Mouse (Mus musculus) neural tube, embryonic 14.5 days (tissue): ENCODE results near the gene Cyp17a1. TPM values are rescaled to one million over a fixed set of nuclear protein-coding genes. Genes with fewer than 3 reads are reported as not detected.
A peak's percentile ranks its signal among the peaks of the same experiment; 100 is the strongest.

ENCODE experiments used
- ATAC-seq: fragments of 200-750 bp; cut with Nextera tagmentation; 2 replicates; pipeline ENCODE4 v1.8.0; 2017; ENCODE audit warnings: low read depth, mild to moderate bottlenecking, moderate TSS enrichment, moderate library complexity
- H3K27ac ChIP-seq: fragments of 300-500 bp; sonication (generic); 2 replicates; pipeline ENCODE4 v1.5.1; 2014; ENCODE audit warnings: low read depth, mild to moderate bottlenecking, control low read depth, low read length, moderate library complexity, mixed read lengths
- H3K27me3 ChIP-seq: fragments of 300-500 bp; sonication (generic); 2 replicates; pipeline ENCODE4 v1.6.1; 2014; ENCODE audit warnings: low read length; ENCODE audit not compliant: control insufficient read depth, insufficient read depth
- H3K36me3 ChIP-seq: fragments of 300-500 bp; sonication (generic); 2 replicates; pipeline ENCODE4 v1.6.1; 2014; ENCODE audit warnings: low read length, mixed read lengths; ENCODE audit not compliant: control insufficient read depth, insufficient read depth
- H3K4me1 ChIP-seq: fragments of 300-500 bp; sonication (generic); 2 replicates; pipeline ENCODE4 v1.6.1; 2014; ENCODE audit warnings: low read length; ENCODE audit not compliant: control insufficient read depth, insufficient read depth
- H3K4me2 ChIP-seq: fragments of 300-500 bp; sonication (generic); 2 replicates; pipeline ENCODE4 v1.6.1; 2014; ENCODE audit warnings: mild to moderate bottlenecking, low read depth, low read length, control low read depth
- H3K4me3 ChIP-seq: fragments of 300-500 bp; sonication (generic); 2 replicates; pipeline ENCODE4 v1.5.1; 2014; ENCODE audit warnings: low read depth, low read length, control low read depth, mixed read lengths
- H3K9ac ChIP-seq: fragments of 300-500 bp; sonication (generic); replicated peaks from 2 replicates; pipeline ENCODE4 v1.6.1; 2014; ENCODE audit warnings: low read depth, mild to moderate bottlenecking, control low read depth, low read length, mixed read lengths
- H3K9me3 ChIP-seq: fragments of 300-500 bp; sonication (generic); 2 replicates; pipeline ENCODE4 v1.6.1; 2016; ENCODE audit warnings: low read length; ENCODE audit not compliant: control insufficient read depth
- WGBS: fragments of 180-500 bp; shearing (Covaris S2); extraction: QIAGEN DNeasy Blood & Tissue Kit; methylation state at CpG from one replicate; pipeline ENCODE4 v1.1.7; 2014; 5-methylcytosine and 5-hydroxymethylcytosine counted together
- polyA plus RNA-seq: library from polyadenylated mRNA; unstranded; fragments of >200 nt; fragmentation: Nextera tagmentation; extraction: Ambion mirVana; gene quantifications from 2 replicates; pipeline ENCODE4 v1.2.1, GENCODE M21; 2014

Gene Cyp17a1
- polyA plus RNA-seq, 1 experiment from 2014 or later: 0.35 TPM

- peaks cover 29% of the 10 kb centered on the region for H3K4me1 ChIP-seq
- ATAC-seq: no peak
- 0 out of 2 replicates have a peak overlapping the region, but pooled peaks have one; percentile 16 for H3K9ac ChIP-seq
- H3K4me3 ChIP-seq: no peak overlapping the region
- no peak overlapping the region for H3K4me2 ChIP-seq
- no peaks in the 10 kb centered on the region for H3K27me3 ChIP-seq
- peak overlapping the region; percentile 48; the same call in 1 of the 2 replicates for H3K27ac ChIP-seq
- H3K36me3 ChIP-seq: no peaks in the 10 kb centered on the region
- WGBS: 57% methylated on average over 19 of the region's 19 CpGs
- no peaks in the 10 kb centered on the region for H3K9me3 ChIP-seq
Observed at GRCm38 (mm10) chr19:46641420-46642085, 31.4 kb downstream of the Cyp17a1 start.

- Histone ChIP-seq H3K36me3 (no peaks in the 10 kb centered on the region), H3K9ac (no peak overlapping the region), H3K4me2 (no peak overlapping the region), H3K27me3 (no peaks in the 10 kb centered on the region), H3K27ac (no peak overlapping the region), H3K9me3 (no peaks in the 10 kb centered on the region), H3K4me1 (peaks cover 29% of the 10 kb centered on the region), H3K4me3 (no peak overlapping the region)
- WGBS: 93% methylated on average over 8 of the region's 8 CpGs
- ATAC-seq: no peak
Observed at GRCm38 (mm10) chr19:46640780-46641179, 32.2 kb downstream of the Cyp17a1 start.

GRCm38 (mm10) chr19:46639496-46639895 is 33.5 kb downstream of the Cyp17a1 start:
- 84% methylated on average over 14 of the region's 14 CpGs for WGBS
- Histone ChIP-seq H3K9ac (no peak overlapping the region), H3K27ac (no peak overlapping the region; the same call in 1 of the 2 replicates), H3K4me1 (peaks cover 22% of the 10 kb centered on the region), H3K4me2 (no peak overlapping the region), H3K36me3 (no peaks in the 10 kb centered on the region), H3K27me3 (no peaks in the 10 kb centered on the region), H3K9me3 (no peaks in the 10 kb centered on the region), H3K4me3 (no peak overlapping the region)
- ATAC-seq: no peak

GRCm38 (mm10) chr19:46639053-46639452 is 33.9 kb downstream of the Cyp17a1 start:
- H3K4me1 ChIP-seq: peaks cover 19% of the 10 kb centered on the region
- no peak for ATAC-seq

GRCm38 (mm10) chr19:46637598-46637997 is 35.4 kb downstream of the Cyp17a1 start:
- Histone ChIP-seq H3K27me3 (no peaks in the 10 kb centered on the region), H3K36me3 (no peaks in the 10 kb centered on the region), H3K4me3 (no peak overlapping the region), H3K9ac (no peak overlapping the region), H3K4me1 (peaks cover 14% of the 10 kb centered on the region), H3K9me3 (no peaks in the 10 kb centered on the region), H3K4me2 (no peak overlapping the region), H3K27ac (no peak overlapping the region)
- ATAC-seq: no peak
- WGBS: 89% methylated on average over 6 of the region's 6 CpGs

More at GRCm38 (mm10) chr19:46639053-46639452, 33.9 kb downstream of the Cyp17a1 start:
- Histone ChIP-seq H3K4me3 (no peak overlapping the region), H3K27me3 (no peaks in the 10 kb centered on the region), H3K4me2 (no peak overlapping the region), H3K9me3 (no peaks in the 10 kb centered on the region), H3K27ac (no peak overlapping the region), H3K36me3 (no peaks in the 10 kb centered on the region), H3K9ac (no peak overlapping the region)

- no peak for ATAC-seq
- no peak overlapping the region for H3K4me3 ChIP-seq
- H3K4me2 ChIP-seq: no peak overlapping the region
- H3K27me3 ChIP-seq: no peaks in the 10 kb centered on the region
- no peaks in the 10 kb centered on the region for H3K36me3 ChIP-seq
- 75% methylated on average over 9 of the region's 9 CpGs for WGBS
- no peak overlapping the region for H3K9ac ChIP-seq
- no peaks in the 10 kb centered on the region for H3K9me3 ChIP-seq
- H3K27ac ChIP-seq: no peak overlapping the region
- no peaks in the 10 kb centered on the region for H3K4me1 ChIP-seq
Observed at GRCm38 (mm10) chr19:46635766-46636165, 37.2 kb downstream of the Cyp17a1 start.

GRCm38 (mm10) chr19:46631637-46632036 is 41.3 kb downstream of the Cyp17a1 start:
- Histone ChIP-seq H3K4me1 (no peaks in the 10 kb centered on the region), H3K9ac (no peak overlapping the region), H3K27me3 (no peaks in the 10 kb centered on the region), H3K9me3 (no peaks in the 10 kb centered on the region), H3K4me3 (no peak overlapping the region), H3K36me3 (no peaks in the 10 kb centered on the region), H3K4me2 (no peak overlapping the region), H3K27ac (no peak overlapping the region)
- no peak for ATAC-seq
- 93% methylated on average over 9 of the region's 9 CpGs for WGBS

GRCm38 (mm10) chr19:46629807-46630206 is 43.2 kb downstream of the Cyp17a1 start:
- H3K4me2 ChIP-seq: no peak overlapping the region

GRCm38 (mm10) chr19:46628403-46628802 is 44.6 kb downstream of the Cyp17a1 start:
- H3K9ac ChIP-seq: no peak overlapping the region

More at GRCm38 (mm10) chr19:46629807-46630206, 43.2 kb downstream of the Cyp17a1 start:
- Histone ChIP-seq H3K9ac (no peak overlapping the region), H3K9me3 (no peaks in the 10 kb centered on the region), H3K27me3 (no peaks in the 10 kb centered on the region), H3K36me3 (no peaks in the 10 kb centered on the region), H3K4me1 (no peaks in the 10 kb centered on the region), H3K4me3 (no peak overlapping the region), H3K27ac (no peak overlapping the region)
- no peak for ATAC-seq
- 81% methylated on average over 9 of the region's 9 CpGs for WGBS

More at GRCm38 (mm10) chr19:46628403-46628802, 44.6 kb downstream of the Cyp17a1 start:
- peaks cover 11% of the 10 kb centered on the region for H3K4me1 ChIP-seq
- H3K36me3 ChIP-seq: no peaks in the 10 kb centered on the region
- H3K4me2 ChIP-seq: no peak overlapping the region
- no peaks in the 10 kb centered on the region for H3K9me3 ChIP-seq
- 93% methylated on average over 10 of the region's 10 CpGs for WGBS
- no peak overlapping the region for H3K27ac ChIP-seq
- no peak for ATAC-seq
- H3K4me3 ChIP-seq: no peak overlapping the region
- H3K27me3 ChIP-seq: no peaks in the 10 kb centered on the region
